Mouse (Mus musculus) cerebellum, adult 2 months (tissue): Measurements from ENCODE around the gene Gm4131. TPM values are rescaled to one million over a fixed set of nuclear protein-coding genes. Genes with fewer than 3 reads are reported as not detected.

Experiments
- DNase-seq, 2 experiments: peaks; one replicate each; pipeline ENCODE4 v3.0.0; 2021
- H3K27ac ChIP-seq: fragments of 200-500 bp; 2 replicates; pipeline ENCODE4 v1.5.1; 2012; ENCODE audit warnings: low read length, control low read depth, inconsistent platforms; ENCODE audit not compliant: insufficient read depth
- H3K27me3 ChIP-seq: fragments of 200-500 bp; 2 replicates; pipeline ENCODE4 v1.6.1; 2012; ENCODE audit warnings: inconsistent platforms, mild to moderate bottlenecking, low read length, moderate library complexity; ENCODE audit not compliant: control insufficient read depth, insufficient read depth
- H3K4me1 ChIP-seq: fragments of 200-500 bp; 2 replicates; pipeline ENCODE4 v1.6.1; 2011; ENCODE audit warnings: low read length; ENCODE audit not compliant: control insufficient read depth, insufficient read depth
- H3K4me3 ChIP-seq: fragments of 200-500 bp; replicated peaks from 2 replicates; pipeline ENCODE3; 2011; ENCODE audit warnings: mild to moderate bottlenecking, low read depth, low read length, control low read depth; ENCODE audit not compliant: insufficient read depth
- CTCF ChIP-seq: fragments of 200-500 bp; IDR thresholded peaks from 2 replicates; pipeline ENCODE4 v1.5.1; 2011; ENCODE audit warnings: low read depth, mild to moderate bottlenecking, control low read depth, low read length, moderate library complexity, borderline replicate concordance; ENCODE audit not compliant: insufficient read depth
- POLR2A ChIP-seq: fragments of 200-500 bp; IDR thresholded peaks from 2 replicates; pipeline ENCODE4 v1.6.1; 2011; ENCODE audit warnings: low read length, control low read depth, borderline replicate concordance; ENCODE audit not compliant: insufficient read depth
- WGBS: fragments of 180-500 bp; shearing (Covaris S2); methylation state at CpG from one replicate; pipeline ENCODE4 v1.1.7; 2018; 5-methylcytosine and 5-hydroxymethylcytosine counted together
- polyA plus RNA-seq: library from polyadenylated mRNA; depleted of rRNA; stranded (reverse); fragments of >200 nt; gene quantifications from 2 replicates; pipeline ENCODE4 v1.2.3, GENCODE M21; 2012

The Gm4131 gene
- polyA plus RNA-seq, 1 experiment, result not detected

GRCm38 (mm10) chr14:62456239-62456747 is 110.4 kb downstream of the Gm4131 start, which contains the start of gene Gucy1b2:
Gene Gucy1b2 (minus strand): TSS chr14:62456289.
- H3K27ac ChIP-seq, result no peak within 1 kb of the TSS
- no peak for DNase-seq
- TF ChIP-seq POLR2A, result no peak
- no peak for TF ChIP-seq CTCF
- no peaks in the 10 kb centered on the region for H3K4me1 ChIP-seq
- WGBS, result 70% methylated on average over 9 of the region's 9 CpGs
- no peak within 1 kb of the TSS for H3K4me3 ChIP-seq
- H3K27me3 ChIP-seq, result no peaks in the 10 kb centered on the region

GRCm38 (mm10) chr14:62455570-62455879 is 111.2 kb downstream of the Gm4131 start:
- no peak for TF ChIP-seq POLR2A
- no peak for TF ChIP-seq CTCF
- no peaks in the 10 kb centered on the region for H3K27me3 ChIP-seq
- H3K27ac ChIP-seq, result no peak overlapping the region
- no peak for DNase-seq
- no peaks in the 10 kb centered on the region for H3K4me1 ChIP-seq
- H3K4me3 ChIP-seq, result no peak overlapping the region
- WGBS, result 45% methylated on average over 5 of the region's 5 CpGs

GRCm38 (mm10) chr14:62454760-62455569 is 111.8 kb downstream of the Gm4131 start:
- DNase-seq, result no peak

GRCm38 (mm10) chr14:62454136-62454535 is 112.6 kb downstream of the Gm4131 start:
- Histone ChIP-seq H3K4me1 (no peaks in the 10 kb centered on the region), H3K27me3 (no peaks in the 10 kb centered on the region), H3K27ac (no peak overlapping the region), H3K4me3 (no peak overlapping the region)
- DNase-seq, result no peak
- WGBS, result 45% methylated on average over 3 of the region's 3 CpGs
- TF ChIP-seq POLR2A, result no peak
- no peak for TF ChIP-seq CTCF

More at GRCm38 (mm10) chr14:62454760-62455569, 111.8 kb downstream of the Gm4131 start:
- 44% methylated on average over 9 of the region's 9 CpGs for WGBS
- Histone ChIP-seq H3K27me3 (no peaks in the 10 kb centered on the region), H3K27ac (no peak overlapping the region), H3K4me1 (no peaks in the 10 kb centered on the region), H3K4me3 (no peak overlapping the region)
- TF ChIP-seq POLR2A, result no peak
- TF ChIP-seq CTCF, result no peak

GRCm38 (mm10) chr14:62453276-62453675 is 113.4 kb downstream of the Gm4131 start:
- H3K4me1 ChIP-seq, result no peaks in the 10 kb centered on the region
- WGBS, result 83% methylated on average over 11 of the region's 11 CpGs
- no peak overlapping the region for H3K27ac ChIP-seq
- no peak overlapping the region for H3K4me3 ChIP-seq
- DNase-seq, result no peak
- no peaks in the 10 kb centered on the region for H3K27me3 ChIP-seq
- TF ChIP-seq CTCF, result no peak

GRCm38 (mm10) chr14:62450706-62451105 is 116.0 kb downstream of the Gm4131 start:
- H3K27ac ChIP-seq, result no peak overlapping the region

GRCm38 (mm10) chr14:62447214-62447548 is 119.5 kb downstream of the Gm4131 start:
- Histone ChIP-seq H3K27ac (no peak overlapping the region), H3K4me1 (no peaks in the 10 kb centered on the region), H3K27me3 (no peaks in the 10 kb centered on the region), H3K4me3 (no peak overlapping the region)
- TF ChIP-seq CTCF (no peak), POLR2A (no peak)
- WGBS, result 32% methylated on average over 3 of the region's 3 CpGs
- no peak for DNase-seq

More at GRCm38 (mm10) chr14:62450706-62451105, 116.0 kb downstream of the Gm4131 start:
- WGBS, result 25% methylated on average over 1 of the region's 1 CpGs
- Histone ChIP-seq H3K4me1 (no peaks in the 10 kb centered on the region), H3K27me3 (no peaks in the 10 kb centered on the region), H3K4me3 (no peak overlapping the region)
- TF ChIP-seq POLR2A, result no peak
- no peak for TF ChIP-seq CTCF
- DNase-seq, result no peak

- WGBS, result 69% methylated on average over 7 of the region's 7 CpGs
- no peak for DNase-seq
Observed at GRCm38 (mm10) chr14:62446385-62447213, 120.1 kb downstream of the Gm4131 start.

More at GRCm38 (mm10) chr14:62446385-62447213, 120.1 kb downstream of the Gm4131 start:
- TF ChIP-seq CTCF (no peak), POLR2A (no peak)
- H3K27ac ChIP-seq, result no peak overlapping the region
- no peaks in the 10 kb centered on the region for H3K4me1 ChIP-seq
- H3K27me3 ChIP-seq, result no peaks in the 10 kb centered on the region
- no peak overlapping the region for H3K4me3 ChIP-seq
